Mouse (Mus musculus) liver, postnatal 0 days (tissue): ENCODE data around the gene Sipa1l3. TPM values are rescaled to one million over a fixed set of nuclear protein-coding genes. Genes with fewer than 3 reads are reported as not detected.

Experiments
- ATAC-seq: fragments of 200-750 bp; cut with Nextera tagmentation; 2 replicates; pipeline ENCODE4 v1.8.0; 2017; ENCODE audit warnings: mild to moderate bottlenecking, moderate library complexity
- DNase-seq: peaks from one replicate; pipeline ENCODE4 v3.0.0-alpha.2; 2016
- H3K27ac ChIP-seq: fragments of 300-500 bp; sonication (generic); 2 replicates; pipeline ENCODE4 v1.5.1; 2014; ENCODE audit warnings: antibody characterized with exemption, moderate library complexity, mild to moderate bottlenecking, low read depth
- H3K27me3 ChIP-seq: fragments of 300-500 bp; sonication (generic); 2 replicates; pipeline ENCODE4 v1.6.1; 2014; ENCODE audit warnings: low read length, control low read depth, mixed read lengths; ENCODE audit not compliant: insufficient read depth
- H3K36me3 ChIP-seq: fragments of 300-500 bp; sonication (generic); replicated peaks from 2 replicates; pipeline ENCODE4 v1.6.1; 2014; ENCODE audit warnings: mild to moderate bottlenecking, control low read depth, low read length, moderate library complexity, mixed read lengths; ENCODE audit not compliant: insufficient read depth
- H3K4me1 ChIP-seq: fragments of 300-500 bp; sonication (generic); 2 replicates; pipeline ENCODE4 v1.6.1; 2014; ENCODE audit warnings: antibody characterized with exemption, mild to moderate bottlenecking, control low read depth; ENCODE audit not compliant: insufficient read depth
- H3K4me2 ChIP-seq: fragments of 300-500 bp; sonication (generic); 2 replicates; pipeline ENCODE4 v1.6.1; 2014; ENCODE audit warnings: low read depth, mild to moderate bottlenecking, low read length, moderate library complexity, mixed read lengths
- H3K4me3 ChIP-seq: fragments of 300-500 bp; sonication (generic); 2 replicates; pipeline ENCODE4 v1.5.1; 2014; ENCODE audit warnings: low read depth, low read length
- H3K9ac ChIP-seq: fragments of 300-500 bp; sonication (generic); replicated peaks from 2 replicates; pipeline ENCODE4 v1.6.1; 2014; ENCODE audit warnings: mild to moderate bottlenecking, moderate library complexity
- H3K9me3 ChIP-seq: fragments of 300-500 bp; sonication (generic); 2 replicates; pipeline ENCODE4 v1.6.1; 2016; ENCODE audit warnings: mild to moderate bottlenecking, control low read depth, low read length, mixed read lengths
- CTCF ChIP-seq: sonication (generic); IDR thresholded peaks from 2 replicates; pipeline ENCODE4 v1.5.1; 2016; ENCODE audit warnings: antibody characterized with exemption, low read depth
- EP300 ChIP-seq: IDR thresholded peaks from 2 replicates; pipeline ENCODE4 v1.6.1; 2016; ENCODE audit warnings: antibody characterized with exemption, low read depth, mild to moderate bottlenecking
- whole genome bisulfite sequencing: fragments of 180-500 bp; shearing (Covaris S2); extraction: QIAGEN DNeasy Blood & Tissue Kit; methylation state at CpG from one replicate; pipeline ENCODE4 v1.1.7; 2014; ENCODE audit not compliant: insufficient replicate concordance; 5-methylcytosine and 5-hydroxymethylcytosine counted together
- polyA plus RNA-seq: library from polyadenylated mRNA; unstranded; fragments of >200 nt; fragmentation: Nextera tagmentation; extraction: Ambion mirVana; gene quantifications from 2 replicates; pipeline ENCODE4 v1.2.1, GENCODE M21; 2015

Gene Sipa1l3
- polyA plus RNA-seq, 1 experiment from 2014 or later: 1.7 TPM

- DNase-seq: no peak
- no peak for ATAC-seq
Measured at GRCm38 (mm10) chr7:29489851-29490250, 28.6 kb downstream of the Sipa1l3 start.

GRCm38 (mm10) chr7:29489364-29489763, 29.1 kb downstream of the Sipa1l3 start:
- ATAC-seq: no peak
- Histone ChIP-seq H3K27ac (no peak overlapping the region), H3K9me3 (no peaks in the 10 kb centered on the region), H3K27me3 (no peaks in the 10 kb centered on the region), H3K36me3 (no peaks in the 10 kb centered on the region), H3K9ac (no peak overlapping the region), H3K4me2 (no peak overlapping the region), H3K4me3 (no peak overlapping the region), H3K4me1 (peaks cover 4% of the 10 kb centered on the region)
- no peak for TF ChIP-seq EP300
- no peak for TF ChIP-seq CTCF
- 66% methylated on average over 3 of the region's 3 CpGs for WGBS
- no peak for DNase-seq

More at GRCm38 (mm10) chr7:29489851-29490250, 28.6 kb downstream of the Sipa1l3 start:
- H3K9ac ChIP-seq: no peak overlapping the region
- no peak overlapping the region for H3K4me2 ChIP-seq
- TF ChIP-seq CTCF (no peak), EP300 (no peak)
- peaks cover 4% of the 10 kb centered on the region for H3K4me1 ChIP-seq
- WGBS: 64% methylated on average over 7 of the region's 7 CpGs
- no peak overlapping the region for H3K27ac ChIP-seq
- H3K4me3 ChIP-seq: no peak overlapping the region
- no peaks in the 10 kb centered on the region for H3K27me3 ChIP-seq
- no peaks in the 10 kb centered on the region for H3K9me3 ChIP-seq
- H3K36me3 ChIP-seq: 0 out of 2 replicates have a peak, but pooled peaks cover 3% of the 10 kb centered on the region

DNA sequence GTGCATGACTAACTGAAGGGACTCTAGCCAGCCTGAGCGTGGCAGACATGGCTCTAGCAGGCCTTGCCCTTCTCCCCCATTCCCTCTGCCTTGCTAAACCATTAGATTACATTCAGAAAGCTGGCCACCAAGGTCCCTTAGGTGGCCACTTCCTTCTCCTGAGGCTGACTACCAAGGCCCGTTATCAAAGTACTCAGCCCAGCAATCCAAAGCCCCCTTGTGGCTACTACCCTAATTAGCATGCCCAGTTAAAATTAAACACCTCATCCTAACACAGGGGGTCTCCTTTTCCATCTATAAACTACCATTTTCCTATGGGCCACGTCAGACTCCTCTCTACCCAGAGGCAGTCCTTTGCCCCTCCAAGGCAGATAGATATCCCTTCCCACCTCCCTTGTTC, 31.7 kb downstream of the Sipa1l3 start:
- Histone ChIP-seq H3K9ac (no peak overlapping the region), H3K4me1 (peaks cover 4% of the 10 kb centered on the region), H3K27me3 (no peaks in the 10 kb centered on the region), H3K4me2 (no peak overlapping the region), H3K27ac (no peak overlapping the region), H3K9me3 (no peaks in the 10 kb centered on the region), H3K4me3 (no peak overlapping the region), H3K36me3 (no peaks in the 10 kb centered on the region)
- TF ChIP-seq CTCF (peak; percentile 35; the same call in 1 of the 2 replicates), EP300 (no peak)
- DNase-seq (no peak), ATAC-seq (no peak)
- 69% methylated on average over 3 of the region's 3 CpGs for WGBS

DNA sequence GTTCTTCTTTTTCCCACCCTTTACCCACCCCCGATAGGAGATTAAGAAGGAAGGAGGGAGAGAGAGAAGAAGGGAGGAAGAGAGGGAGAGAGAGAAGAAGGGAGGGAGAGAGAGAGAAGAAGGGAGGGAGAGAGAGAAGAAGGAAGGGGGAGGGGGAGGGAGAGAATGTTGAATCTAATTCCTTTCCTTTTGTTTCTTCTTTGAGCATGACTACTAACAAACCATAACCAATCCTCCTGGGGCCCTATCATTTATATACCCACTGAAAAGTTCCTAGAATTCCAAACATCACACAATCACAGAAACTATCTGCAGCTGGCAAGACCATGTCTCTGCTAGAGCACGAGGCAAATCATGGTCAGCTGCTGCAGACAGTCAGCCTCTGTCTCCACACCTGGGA, 32.7 kb downstream of the Sipa1l3 start:
- Histone ChIP-seq H3K27ac (no peak overlapping the region), H3K9me3 (no peaks in the 10 kb centered on the region), H3K36me3 (no peaks in the 10 kb centered on the region), H3K9ac (no peak overlapping the region), H3K4me2 (no peak overlapping the region), H3K4me1 (no peaks in the 10 kb centered on the region), H3K4me3 (no peak overlapping the region), H3K27me3 (no peaks in the 10 kb centered on the region)
- ATAC-seq (no peak), DNase-seq (no peak)
- 45% methylated on average over 2 of the region's 2 CpGs for WGBS
- TF ChIP-seq EP300: no peak
- TF ChIP-seq CTCF: no peak

DNA sequence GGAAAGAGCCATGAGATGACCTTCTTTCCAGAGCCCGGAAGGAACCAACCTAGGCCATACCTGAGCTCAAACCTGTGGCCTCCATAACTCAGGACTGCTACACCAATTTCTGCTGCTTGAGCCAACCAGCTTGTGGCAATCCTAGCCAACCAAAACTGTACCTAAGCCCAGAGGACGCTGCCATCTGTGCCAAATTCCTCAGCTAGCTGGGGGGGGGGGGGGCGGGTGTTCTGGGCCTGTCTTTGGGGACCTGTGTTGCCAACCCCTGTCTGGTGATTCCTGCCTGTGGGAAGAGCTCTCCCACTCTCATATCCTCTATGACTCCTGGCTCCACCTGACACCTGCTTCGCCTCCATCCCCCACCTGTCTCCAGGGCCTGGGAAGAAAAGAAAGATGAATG, 34.9 kb downstream of the Sipa1l3 start:
- ATAC-seq (no peak), DNase-seq (no peak)
- Histone ChIP-seq H3K4me1 (no peaks in the 10 kb centered on the region), H3K4me3 (no peak overlapping the region), H3K4me2 (no peak overlapping the region), H3K27ac (no peak overlapping the region), H3K9me3 (no peaks in the 10 kb centered on the region), H3K9ac (no peak overlapping the region), H3K36me3 (no peaks in the 10 kb centered on the region), H3K27me3 (no peaks in the 10 kb centered on the region)
- TF ChIP-seq EP300 (no peak), CTCF (no peak)
- WGBS: 82% methylated on average over 3 of the region's 4 CpGs

- H3K4me3 ChIP-seq: no peak overlapping the region
- DNase-seq (no peak), ATAC-seq (no peak)
- no peak overlapping the region for H3K9ac ChIP-seq
- 73% methylated on average over 15 of the region's 15 CpGs for whole genome bisulfite sequencing
- no peak overlapping the region for H3K27ac ChIP-seq
- no peaks in the 10 kb centered on the region for H3K27me3 ChIP-seq
- no peak overlapping the region for H3K4me2 ChIP-seq
- no peaks in the 10 kb centered on the region for H3K4me1 ChIP-seq
- TF ChIP-seq CTCF (no peak), EP300 (no peak)
- no peaks in the 10 kb centered on the region for H3K9me3 ChIP-seq
- H3K36me3 ChIP-seq: no peaks in the 10 kb centered on the region
Measured at GRCm38 (mm10) chr7:29481345-29482155, 36.9 kb downstream of the Sipa1l3 start.
